Mouse (Mus musculus) adrenal gland, postnatal 14 days (tissue): ENCODE measurements around the gene Magi3. TPM values are rescaled to one million over a fixed set of nuclear protein-coding genes. Genes with fewer than 3 reads are reported as not detected.

Source experiments
- DNase-seq: peaks from one replicate; pipeline ENCODE4 v3.0.0; 2021; ENCODE audit warnings: mixed read lengths
- long read RNA-seq, 2 experiments: library from polyadenylated mRNA; stranded (forward); transcript quantifications; one replicate each; pipeline ENCODE4 v2.0.0; 2021
- total RNA-seq: library from RNA; stranded (reverse); gene quantifications from 2 replicates; pipeline ENCODE4 v1.2.3, GENCODE M21; 2021

Magi3 gene
- total RNA-seq, result 17.4 and 18.3 TPM in 2 replicates
- long read RNA-seq, experiment 1, partial matches to known transcripts, result 1 of 6 reads
- long read RNA-seq, experiment 1, other reads (novel, unspliced or antisense), result 4 of 6 reads
- long read RNA-seq, experiment 2, full-length matches to known transcripts, result 3 of 9 reads
- long read RNA-seq, experiment 2, partial matches to known transcripts, result 3 of 9 reads
- long read RNA-seq, experiment 2, other reads (novel, unspliced or antisense), result 3 of 9 reads

DNA sequence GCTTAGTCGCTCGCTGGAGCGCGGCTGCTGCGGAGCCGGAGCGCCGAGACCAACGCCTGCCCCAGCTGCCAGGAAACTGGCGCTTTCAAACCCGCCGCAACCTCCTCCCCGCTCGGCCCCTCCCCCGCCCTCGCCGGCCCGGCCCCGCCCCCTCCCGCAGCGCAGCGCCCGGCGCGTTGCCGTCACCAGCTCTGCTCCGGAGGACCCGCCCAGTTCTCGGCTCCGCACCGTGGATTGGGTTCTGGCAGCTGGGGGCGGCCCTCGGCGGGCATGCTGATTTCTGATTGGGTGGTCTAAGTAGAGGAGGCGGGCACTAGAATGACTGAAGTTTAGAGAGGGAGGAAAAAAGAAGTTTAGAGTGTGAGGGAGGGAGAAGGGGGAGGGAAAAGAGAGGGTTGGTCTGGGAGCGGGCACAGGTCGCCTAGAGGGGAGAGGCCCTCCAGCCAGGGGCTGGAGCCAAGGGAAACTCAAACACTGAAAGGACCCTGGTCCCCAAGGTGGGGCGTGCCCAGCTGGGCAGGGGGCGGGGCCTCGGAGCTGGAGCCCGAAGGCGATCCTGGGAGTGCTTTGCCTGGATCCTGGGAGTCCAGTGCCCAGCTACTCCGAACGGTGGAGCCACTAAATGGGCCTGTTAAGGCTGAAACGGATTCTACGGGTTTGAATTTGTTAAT is at the start of gene Magi3:
Gene Magi3, minus strand, starts transcription at position 80 of the 671 bp plus-strand sequence.
- DNase-seq, result peak; percentile 99

DNA sequence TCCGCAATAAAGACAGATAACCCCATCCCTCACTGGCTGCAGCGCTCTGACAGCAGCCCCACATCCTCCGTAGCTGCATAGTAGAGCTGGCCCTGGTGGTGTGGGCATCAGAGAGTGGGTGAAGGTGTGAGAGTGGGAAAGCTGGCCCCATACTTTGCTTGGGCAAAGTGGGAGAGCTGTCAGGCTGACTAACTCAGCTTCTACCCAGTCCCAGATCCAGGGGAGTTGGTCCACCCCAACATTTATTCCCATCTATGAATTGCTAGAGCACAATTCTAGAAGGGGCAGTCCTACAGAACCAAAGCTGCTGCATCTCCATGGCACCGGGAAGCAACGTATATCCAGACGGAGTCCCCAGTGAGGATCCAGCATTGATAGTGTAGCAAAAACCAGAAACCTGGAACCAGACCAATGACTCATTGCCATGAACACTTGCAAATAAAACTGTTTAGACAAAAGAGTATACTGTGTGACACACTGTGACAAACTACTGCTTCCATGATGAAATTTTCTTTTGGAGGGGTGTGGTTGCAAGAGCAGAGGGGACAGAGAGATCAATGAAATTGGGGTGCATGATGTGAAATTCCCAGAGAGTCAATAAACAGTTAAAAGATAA is 44.5 kb upstream of the Magi3 start:
- DNase-seq, result no peak

DNA sequence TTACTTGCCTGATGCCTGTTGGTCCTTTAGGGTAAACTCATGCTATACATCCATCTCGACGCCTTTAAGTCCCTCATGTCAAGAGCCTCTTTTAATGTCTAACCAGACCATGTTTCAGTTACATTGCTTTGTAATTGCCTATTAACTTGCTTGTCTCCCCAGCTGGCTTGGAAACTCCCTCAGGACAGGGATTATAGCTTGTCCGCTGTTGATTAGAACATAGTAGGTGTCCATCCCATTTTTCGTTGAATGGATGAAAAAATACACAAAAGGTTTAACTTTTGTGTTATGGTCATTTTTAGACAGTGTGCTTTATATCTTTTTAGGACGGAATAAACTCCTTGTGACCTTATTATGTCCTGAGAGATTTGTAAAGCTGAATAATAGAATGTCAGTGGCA is 40.0 kb upstream of the Magi3 start:
- DNase-seq, result no peak

DNA sequence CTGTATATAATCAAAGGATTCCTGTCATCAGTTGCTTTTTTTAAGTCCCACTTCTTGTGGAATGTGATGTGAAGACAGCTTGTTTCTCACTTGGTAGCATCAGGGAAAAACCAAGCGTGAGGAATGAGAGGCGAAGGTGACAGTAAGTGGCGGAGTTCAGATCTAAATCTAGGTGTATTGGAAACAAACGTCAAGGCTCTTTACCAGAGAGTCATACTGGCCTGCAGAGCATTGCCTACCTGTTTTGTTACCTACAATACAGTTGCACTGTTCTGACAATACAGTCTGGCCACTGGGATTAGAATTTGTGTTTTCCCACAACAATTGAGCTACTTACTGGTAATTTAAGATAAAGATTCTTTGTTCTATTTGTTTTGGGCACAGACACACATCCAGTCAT is 39.0 kb upstream of the Magi3 start:
- no peak for DNase-seq

DNA sequence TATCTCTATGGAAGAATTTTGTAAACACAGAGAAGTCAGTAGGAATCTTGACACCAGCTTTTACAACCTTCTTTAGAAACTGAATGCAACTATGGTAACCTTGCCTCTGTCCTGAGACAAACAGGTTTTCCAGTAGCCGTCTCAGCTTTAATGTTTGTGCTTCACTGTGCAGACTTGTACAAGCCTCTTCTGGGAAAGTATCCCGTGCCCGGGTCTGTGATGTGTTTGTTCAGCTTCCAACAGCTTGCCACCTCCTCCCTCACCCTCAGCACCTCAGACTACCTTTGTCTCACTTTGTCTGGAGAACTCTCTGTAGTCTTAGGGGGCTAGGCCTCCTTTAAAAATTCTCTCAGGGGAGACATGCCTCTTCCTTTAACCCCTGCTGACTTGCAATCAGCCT is 36.9 kb upstream of the Magi3 start:
- DNase-seq, result no peak

DNA sequence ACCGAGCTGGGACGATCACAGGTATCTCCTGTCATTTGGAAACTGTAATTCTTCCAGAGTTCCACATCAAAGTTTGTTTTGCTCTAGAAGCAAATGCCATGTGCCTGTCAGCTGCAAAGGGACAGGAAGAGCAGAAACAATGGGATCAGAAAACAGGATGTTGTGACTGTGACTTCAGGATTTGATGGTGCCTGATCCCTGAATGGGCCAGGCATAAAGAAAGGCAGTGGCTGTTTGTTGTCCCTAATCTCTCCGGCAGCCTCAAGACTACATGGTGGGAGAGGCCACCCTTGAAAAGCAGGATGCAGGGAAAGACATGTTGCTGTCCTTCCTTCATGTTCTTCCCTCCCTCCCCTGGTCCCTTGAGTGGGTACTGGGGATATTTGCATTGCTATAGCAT is 33.6 kb upstream of the Magi3 start:
- no peak for DNase-seq

DNA sequence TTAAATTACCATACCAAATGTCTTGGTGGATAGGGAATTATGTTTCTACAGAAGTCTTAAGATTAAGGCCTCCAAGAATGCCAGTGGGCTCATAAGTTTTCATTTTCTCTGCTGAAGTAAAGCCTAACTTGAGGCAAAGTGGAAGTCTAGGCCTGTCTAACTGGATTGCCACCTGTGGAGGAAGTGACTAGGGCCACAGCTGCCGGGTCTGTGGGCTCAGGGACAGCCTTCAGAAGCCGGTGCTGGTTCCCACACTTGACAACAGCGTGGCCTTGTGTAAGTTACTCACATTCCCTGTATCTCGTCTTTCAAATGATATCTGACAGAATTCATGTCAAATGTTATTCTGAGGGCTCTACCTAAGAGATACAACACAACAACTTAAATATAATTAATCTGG is 27.7 kb upstream of the Magi3 start:
- no peak for DNase-seq

DNA sequence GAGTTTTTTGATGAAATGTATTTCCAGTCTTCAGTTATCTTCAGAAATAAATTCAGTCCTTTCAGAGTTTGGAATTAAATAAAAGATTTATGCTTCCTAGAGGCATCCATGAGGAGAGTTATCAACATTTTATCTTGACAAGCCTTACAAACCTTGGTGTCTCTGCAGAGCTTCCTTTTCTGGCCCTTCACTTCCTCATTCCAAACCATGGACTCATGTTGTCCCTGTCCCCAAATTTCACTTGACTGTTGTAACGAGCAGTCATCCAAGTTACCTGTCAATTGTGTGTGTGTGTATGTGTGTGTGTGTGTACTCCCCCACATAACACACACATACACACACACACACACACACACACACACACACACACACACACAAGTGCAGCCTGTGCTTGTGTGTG is 26.9 kb upstream of the Magi3 start:
- DNase-seq, result no peak

DNA sequence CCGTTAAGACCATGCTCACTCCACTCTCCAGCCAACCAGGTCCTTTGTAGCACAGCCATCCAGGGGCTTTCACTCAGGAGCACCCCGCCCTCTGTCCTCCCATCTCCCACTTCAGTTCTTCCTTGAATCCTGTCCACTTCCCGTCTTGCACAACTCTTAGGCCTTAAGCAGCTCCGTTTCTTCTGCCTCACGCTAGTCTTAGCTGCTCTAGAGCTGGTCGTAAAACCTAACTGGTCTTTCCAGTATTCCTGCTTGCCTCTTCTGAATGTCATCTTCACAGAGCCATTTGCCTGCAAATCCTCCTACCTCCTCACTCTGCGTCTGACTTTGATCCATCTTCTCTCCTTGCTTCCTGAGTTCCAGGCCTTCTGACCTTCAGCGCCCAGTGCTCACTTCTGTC is 24.2 kb upstream of the Magi3 start:
- no peak for DNase-seq

DNA sequence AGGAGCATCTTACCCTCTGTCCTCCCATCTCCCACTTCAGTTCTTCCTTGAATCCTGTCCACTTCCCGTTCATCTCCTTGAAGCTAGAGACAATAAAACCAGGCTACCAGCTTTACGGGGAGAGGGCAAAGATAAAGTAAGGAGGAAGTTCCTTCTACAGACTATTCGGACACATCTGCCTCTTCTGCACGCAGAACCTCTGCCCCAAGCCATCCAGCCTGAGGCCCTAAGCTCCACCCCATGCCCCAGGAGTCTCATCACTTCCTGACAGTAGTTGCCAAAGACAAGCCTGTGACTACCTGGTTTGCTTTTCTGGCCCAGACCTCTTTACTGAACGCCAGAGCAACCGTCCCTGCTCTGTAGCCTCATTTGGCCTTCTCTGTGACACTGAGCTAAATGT is 23.8 kb upstream of the Magi3 start:
- DNase-seq, result no peak

DNA sequence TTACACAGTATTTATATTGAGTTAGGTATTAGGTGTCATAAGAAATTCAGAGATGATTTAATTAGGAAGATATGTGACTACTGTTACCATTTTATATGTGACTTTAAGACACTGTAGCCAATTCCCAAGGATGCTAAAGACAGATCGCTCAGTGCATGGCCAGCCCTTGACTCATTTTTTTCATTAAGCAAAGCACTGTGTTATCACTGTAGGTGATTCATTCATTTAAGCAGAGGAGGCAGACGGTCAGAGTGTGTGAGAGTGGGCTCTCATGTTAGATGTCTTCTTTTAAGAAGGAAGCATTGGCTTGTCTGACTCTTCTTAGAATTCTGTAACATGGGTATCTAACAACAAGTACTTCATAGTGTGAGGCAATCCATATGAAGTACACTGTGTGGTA is 19.6 kb upstream of the Magi3 start:
- DNase-seq, result no peak

DNA sequence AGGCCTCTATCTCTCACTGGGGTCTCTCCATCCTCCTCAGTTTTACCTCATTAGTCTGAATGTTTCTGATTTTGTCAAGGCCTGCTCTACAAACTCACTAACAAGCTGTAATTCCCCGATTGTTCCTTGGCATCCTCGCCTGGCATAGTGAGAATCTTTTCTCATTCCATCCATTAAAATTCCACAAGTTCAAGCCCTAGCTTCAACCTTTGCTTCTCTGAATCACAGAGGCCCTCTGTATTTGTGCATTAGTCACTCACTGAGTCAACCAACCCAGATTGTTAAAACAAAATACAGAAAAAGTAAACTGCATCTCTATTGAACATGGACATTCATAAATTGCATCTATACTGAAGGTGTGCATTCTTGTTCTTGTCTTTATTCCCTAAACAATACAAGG is 19.2 kb upstream of the Magi3 start:
- no peak for DNase-seq

DNA sequence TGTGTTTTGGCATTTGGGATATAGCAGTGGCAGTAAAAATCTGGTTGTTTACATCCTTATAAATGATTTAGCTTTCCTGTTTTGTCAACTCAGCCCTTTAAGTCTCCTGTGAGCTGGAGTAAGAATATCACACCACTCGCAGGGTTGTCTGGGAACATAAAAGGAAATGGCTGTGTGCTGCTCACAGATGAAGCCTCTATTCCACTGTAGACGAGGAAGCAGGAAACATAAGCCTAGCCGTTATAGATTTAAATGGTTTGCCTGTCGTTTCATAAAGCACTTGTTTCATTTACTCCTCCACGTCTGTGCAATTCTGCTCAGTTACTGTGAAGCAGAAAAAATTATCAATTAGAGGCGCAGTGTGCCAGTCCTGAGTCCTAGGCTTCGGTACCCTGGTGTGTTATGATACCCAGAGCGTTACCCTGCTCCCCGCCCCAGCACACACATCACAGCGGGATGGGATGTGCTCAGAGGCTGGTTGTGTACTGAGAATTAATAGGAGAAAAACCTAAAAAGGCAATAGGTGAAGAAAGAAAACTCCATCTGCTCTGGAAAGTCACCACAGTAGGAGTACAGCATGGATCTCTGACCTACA is 17.8 kb upstream of the Magi3 start:
- no peak for DNase-seq

DNA sequence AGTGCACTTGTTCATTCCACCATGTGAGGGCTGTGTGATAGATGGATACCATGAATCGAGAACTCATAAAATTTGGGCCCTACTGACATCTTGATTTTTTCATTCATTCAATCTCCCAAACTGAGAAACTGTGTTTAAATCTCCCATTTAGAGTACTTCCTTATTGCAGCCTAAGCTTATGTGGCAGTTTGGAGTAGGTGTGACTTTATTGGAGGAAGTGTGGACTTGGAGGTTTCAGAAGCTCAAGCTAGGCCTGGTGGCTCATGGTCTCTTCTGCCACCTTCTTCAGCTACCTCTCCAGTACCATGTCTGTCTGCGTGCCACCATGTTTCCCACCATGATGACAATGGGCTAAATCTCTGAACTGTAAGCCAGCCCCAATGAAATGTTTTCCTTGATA is 15.9 kb upstream of the Magi3 start:
- DNase-seq, result no peak

DNA sequence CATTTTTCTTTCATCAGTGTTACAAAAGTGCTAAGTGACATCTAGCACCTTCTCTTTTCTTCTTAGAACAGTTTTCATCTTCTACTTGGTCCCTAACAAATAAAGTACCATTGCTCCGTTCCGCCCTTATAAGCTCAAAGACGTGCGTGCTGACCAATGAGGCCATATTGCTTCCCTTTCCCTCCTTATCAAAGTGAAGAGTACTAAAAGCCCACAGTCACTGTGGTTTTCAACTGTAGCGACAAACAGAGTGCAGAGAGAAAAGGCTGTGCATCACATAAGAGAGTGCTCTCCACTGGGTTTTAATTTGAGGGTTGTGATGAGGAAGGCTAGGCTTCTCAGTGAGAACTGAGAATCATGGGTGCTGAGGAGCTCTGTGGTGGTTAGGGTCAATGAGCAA is 14.9 kb upstream of the Magi3 start:
- DNase-seq, result no peak

DNA sequence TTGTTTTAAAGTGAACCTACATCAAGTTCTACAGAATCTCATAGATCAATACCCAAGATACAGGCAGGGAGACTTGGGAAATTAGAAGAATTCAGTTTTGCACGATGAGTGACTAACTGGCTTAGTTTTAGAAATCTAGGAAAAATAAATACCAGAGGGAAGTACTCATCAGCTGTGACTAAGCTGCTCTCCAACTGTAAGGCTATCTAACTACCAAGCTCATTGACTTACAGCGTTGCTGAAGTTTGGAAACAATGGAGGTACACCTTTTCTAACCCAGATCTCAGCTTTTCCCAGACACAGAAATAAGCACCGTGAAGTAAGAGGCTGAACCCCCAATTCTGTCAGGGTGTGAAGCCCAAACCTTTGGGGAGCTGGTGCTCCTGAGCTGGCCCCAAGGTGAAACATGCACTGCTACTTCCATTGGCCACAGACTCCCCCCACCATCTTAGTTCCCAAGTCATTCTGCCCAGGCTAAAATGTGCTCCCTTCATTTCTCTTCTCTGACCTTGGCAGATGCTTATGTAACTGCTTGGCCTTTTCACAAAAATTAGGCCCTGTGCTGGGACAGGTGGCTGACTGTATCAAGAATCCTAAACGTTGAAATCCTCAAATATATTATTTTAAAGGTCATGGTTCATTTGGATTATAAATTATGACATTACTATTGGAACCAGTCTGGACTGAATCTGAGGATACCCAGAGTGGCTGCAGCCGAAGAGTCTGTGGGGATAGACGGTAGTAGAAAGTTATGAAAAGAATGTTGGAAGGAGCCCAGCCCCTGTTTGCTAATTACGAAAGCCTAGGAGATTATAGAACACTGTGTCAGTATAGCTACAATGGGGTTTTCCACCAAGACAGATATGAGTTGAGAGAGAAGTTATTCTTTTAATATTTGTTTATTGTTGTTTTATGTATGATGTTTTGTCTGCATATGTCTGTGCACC is 13.5 kb upstream of the Magi3 start:
- no peak for DNase-seq

DNA sequence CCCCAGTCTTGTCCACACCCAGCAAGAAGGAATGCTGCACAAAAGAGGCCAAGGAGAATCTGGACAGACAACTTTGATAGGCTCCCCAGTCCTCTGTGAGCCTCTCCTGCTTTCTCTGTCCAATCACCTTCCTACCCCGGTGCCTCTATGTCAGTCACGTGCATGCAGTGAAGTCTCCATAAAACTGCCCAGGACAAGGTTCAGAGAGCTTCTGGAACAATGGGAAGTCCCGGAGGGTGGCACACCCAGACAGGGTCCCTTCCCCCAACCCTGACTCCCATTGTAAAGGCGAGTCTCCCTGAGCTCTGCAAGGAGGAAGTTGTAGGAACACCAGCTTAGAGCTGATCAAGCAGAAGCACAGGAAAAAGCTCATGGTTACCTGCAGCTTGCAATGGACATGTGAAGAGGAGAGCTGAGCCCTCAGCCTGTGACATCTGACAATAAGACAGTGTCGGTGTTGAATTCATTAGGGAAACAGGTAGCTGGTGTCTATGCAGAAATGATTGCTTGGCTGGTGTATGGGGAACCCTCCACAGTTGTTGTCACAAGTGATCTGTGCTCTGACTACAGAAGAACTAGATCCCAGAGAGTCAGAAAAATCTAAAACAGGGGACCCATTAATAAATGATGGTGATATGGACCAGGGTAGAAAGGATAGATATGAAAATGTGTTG is 7.4 kb upstream of the Magi3 start:
- peak; percentile 27 for DNase-seq

DNA sequence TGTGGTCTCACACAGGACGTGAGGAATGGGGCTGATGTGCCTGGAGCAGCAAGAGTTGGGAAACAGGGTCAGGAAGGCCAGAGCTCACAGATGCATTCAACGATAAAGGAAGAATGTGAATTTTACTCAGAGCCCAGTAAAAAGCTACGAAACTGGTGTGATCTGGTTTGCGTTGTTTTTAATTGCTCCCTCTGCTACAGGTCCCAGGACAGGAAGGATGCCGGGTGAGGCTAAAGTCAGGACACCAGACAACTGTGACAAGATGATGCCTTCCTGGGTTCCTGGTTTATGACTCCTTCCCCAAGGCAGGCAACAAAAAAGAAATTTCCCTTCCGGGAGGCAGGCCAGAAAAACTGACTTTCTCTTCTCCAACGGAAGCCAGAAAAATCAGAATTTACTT is 6.6 kb upstream of the Magi3 start:
- no peak for DNase-seq

DNA sequence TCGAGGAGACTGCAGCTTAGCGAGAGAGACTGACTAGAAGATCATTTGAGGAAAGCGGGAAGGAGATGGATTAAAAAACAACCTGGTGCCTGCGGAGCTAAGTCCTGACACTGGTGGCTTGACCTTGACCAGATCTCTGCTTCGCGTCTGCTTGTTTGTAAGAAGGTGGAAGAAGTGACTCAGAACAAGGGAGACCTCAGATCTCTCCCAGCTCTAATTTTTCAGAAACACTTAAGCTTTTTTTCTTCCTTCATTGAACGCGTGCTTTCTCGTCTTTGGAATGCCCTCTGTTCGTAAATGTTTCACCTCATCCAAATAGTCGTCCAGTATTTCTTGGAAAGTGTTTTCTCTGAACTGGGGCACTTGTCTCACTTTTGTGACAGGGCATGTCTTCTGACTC is 982 bp upstream of the Magi3 start:
- DNase-seq, result peak; percentile 15

DNA sequence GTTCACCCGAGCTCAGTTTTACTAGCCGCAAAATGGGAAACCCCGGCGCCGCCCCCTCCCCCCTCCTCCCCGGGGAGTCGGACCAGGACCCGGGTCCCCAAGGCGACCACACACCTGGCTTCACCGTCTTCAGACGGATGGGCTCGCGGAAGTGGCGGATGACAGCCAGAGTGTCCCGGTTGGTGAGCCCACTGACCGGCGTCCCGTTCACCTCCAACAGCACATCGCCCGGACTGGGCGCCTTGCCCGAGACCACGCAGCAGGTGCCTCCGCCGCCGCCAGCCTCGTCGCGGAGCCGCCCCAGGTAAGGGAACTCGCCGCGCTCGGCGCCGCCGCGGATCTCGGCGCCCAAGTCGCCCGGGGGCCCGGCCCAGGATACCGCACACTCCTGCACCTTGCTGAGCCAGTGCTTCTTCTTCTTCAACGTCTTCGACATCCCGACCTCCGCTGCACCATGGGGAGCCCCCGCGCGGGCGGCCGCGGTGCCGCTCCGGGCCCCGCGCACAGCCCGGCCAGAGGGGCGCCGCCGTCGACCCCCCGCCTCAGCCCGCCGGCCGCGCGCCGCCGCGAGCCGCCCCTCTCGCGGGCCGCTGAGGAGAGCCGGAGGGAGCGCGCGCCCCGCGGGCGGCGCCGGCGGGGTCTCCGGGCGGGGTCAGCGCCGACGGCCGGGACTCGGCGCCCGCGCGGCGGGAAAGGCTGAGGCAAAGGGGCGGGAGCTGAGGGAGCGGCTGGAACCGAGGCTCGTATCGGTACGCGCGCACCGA is 461 bp downstream of the Magi3 start:
- peak; percentile 69 for DNase-seq

DNA sequence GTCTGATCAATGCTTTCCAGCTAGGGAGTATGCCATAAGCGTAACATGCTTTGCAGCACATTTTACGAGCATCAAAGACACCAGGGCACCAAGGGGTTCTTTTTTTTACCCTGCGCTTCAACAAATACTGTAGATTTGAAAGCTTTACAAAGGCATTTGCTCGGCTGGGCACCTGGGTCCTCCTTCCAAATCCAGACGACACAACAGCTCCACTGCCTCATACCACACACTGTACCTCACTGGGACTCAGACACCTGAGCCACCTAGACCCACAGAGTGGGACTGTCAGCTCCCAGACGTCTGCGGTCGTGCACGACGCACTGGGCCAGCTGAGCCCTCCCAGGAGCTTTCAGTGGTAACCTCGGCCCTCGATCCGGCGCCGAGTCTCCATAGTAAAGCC is 1.2 kb downstream of the Magi3 start:
- DNase-seq, result peak; percentile 60
